Mouse (Mus musculus) layer of hippocampus, adult 2 months (tissue): ENCODE measurements at regions not wholly inside any gene's neighbourhood (a gene's known extent, or its start where the extent isn't known, plus 50 kb on each side); places are given as distances from the start of the nearest gene placed in this dataset.

Experiments used
- DNase-seq, 2 experiments: peaks; one replicate each; pipeline ENCODE4 v3.0.0; 2022; ENCODE audit warnings: low spot score in 2 of 2
- H3K27ac ChIP-seq: fragments of 200-600 bp; 2 replicates; pipeline ENCODE4 v1.8.1; 2022
- H3K4me3 ChIP-seq: fragments of 200-600 bp; 2 replicates; pipeline ENCODE4 v1.8.1; 2022; ENCODE audit warnings: mild to moderate bottlenecking
- CTCF ChIP-seq: fragments of 200-600 bp; conservative IDR thresholded peaks from 2 replicates; pipeline ENCODE4 v1.8.1; 2022; ENCODE audit warnings: antibody characterized with exemption, mild to moderate bottlenecking, moderate library complexity

DNA sequence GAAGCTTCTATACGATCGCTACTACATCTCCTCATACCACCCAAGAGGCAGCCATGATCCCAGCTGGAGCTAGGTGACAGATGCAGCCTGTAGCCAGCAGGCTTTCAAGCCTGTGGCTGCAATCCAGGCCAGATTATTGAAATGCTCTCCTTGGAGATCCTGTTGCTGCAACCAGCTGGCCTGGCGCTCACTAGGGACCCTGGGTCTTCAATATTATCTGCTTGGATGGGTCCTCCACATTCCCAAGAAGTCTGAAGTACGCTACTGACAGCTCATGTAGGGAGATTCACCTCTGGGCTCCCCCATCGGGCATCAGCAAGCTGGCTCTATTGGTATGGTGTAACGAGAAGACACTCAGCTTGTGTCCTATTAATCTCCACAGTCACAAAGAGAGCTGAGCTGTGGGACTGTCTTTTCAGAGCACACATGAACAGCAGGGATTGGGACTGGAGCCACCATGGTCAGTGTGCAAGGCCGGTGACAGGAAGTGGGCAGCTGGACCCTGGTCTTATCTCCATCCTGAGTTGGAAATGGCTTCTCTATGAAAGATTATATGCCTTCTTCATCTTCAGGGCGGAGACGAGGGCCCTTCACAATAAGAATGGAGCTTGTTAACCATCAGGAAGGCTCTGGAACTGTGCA, 93.6 kb upstream of the Neo1 start:
- Histone ChIP-seq H3K4me3 (no peak overlapping the region), H3K27ac (no peak overlapping the region)
- no peak for DNase-seq
- TF ChIP-seq CTCF, result no peak

DNA sequence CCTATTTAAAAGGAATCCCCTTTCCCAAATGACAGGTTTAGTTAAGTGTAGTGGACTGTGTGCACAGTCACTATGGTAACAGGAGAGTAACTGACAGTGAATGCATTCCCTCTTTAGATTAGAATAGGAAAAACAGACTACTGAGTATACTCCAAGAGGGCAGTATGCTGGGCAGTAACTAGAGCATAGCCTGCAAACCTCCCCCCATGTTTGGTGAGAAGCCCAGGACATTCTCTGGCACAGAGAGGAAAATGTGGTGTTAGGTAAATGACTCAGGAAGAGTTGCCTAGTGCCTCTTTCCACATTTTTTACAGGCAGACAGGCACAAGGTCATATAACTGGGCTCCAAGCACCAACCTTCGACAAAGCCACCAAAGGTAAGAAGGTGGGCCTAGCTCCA, 93.0 kb upstream of the Neo1 start:
- no peak overlapping the region for H3K4me3 ChIP-seq
- TF ChIP-seq CTCF, result no peak
- DNase-seq, result no peak
- H3K27ac ChIP-seq, result no peak overlapping the region

DNA sequence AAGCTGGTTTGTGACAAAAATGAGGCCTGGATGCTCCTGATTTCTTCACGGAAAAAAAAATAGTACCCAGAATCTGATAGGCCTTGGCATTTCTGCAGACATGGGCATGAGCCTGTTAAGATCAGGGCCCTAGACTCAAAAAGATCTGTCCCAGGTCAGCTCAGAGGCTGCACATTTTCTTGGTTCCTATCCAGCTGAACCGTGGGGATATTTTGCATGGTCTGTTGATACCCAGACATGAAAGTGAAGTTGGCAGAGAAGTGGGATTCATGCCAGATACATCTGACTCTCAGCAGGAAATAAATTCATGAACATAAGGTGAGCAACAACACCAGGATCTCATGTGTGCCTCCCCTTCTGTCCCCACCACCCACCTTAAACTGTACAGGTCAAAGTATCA, 91.8 kb upstream of the Neo1 start:
- Histone ChIP-seq H3K27ac (no peak overlapping the region), H3K4me3 (no peak overlapping the region)
- no peak for DNase-seq
- TF ChIP-seq CTCF, result no peak

DNA sequence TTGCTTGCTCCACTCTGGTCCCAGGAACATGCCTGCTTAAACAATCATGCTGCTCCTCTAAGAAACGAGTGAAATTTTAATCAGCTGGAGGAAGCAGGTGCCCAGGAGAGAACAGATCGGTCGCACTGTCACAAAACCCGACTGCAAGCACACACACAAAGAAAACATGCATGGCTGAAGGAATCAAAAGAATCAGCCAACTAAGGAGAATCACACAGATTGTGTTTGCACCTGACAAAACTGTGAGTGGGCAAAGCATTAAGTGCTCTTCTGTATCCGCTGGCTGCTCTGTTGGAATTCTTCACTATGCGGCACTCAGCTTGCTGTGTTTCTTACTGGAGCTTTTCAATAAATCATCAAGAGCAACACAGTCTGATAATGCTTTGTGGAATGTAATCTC, 89.6 kb upstream of the Neo1 start:
- DNase-seq, result no peak
- H3K27ac ChIP-seq, result no peak overlapping the region
- TF ChIP-seq CTCF, result no peak
- no peak overlapping the region for H3K4me3 ChIP-seq

DNA sequence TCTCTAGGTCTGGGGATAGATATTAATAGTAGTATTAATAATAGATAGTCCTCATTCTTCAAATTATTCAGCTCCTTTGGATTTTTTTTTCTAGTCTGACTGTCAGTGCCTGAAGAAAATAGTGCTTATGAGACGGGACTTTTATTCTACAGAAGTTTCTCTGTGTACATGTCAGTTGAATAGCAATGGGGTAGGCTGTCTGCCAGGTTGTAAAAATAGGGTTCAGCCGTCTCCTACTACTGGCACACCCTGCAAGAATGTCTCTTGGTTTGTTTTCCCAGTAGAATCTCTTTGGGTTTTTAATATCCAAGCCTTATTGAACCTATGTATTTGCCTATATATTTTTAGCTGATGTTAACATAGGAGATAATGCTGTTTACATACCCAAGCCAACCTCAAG, 80.3 kb upstream of the Neo1 start:
- no peak for DNase-seq
- Histone ChIP-seq H3K27ac (no peak overlapping the region), H3K4me3 (no peak overlapping the region)
- TF ChIP-seq CTCF, result no peak

DNA sequence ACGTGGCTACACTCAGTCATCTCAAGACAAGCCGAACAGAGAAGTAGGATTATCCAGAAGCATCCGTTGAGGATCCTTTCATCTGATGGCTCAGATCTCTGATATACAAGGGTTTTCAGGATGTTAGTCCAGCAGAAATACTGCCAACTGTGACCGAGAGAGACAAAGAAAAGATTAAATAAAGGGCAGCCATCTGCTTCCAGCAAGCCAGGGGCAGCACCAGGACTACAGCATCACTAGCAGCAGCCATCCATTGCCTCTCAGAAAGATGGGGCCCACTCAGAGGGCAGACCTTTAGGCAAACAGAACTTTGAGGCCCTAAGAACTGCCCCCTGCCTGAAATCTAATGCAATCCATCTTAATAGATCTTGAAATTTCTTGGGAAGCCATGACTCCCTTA, 77.6 kb upstream of the Neo1 start:
- H3K27ac ChIP-seq, result no peak overlapping the region
- no peak overlapping the region for H3K4me3 ChIP-seq
- no peak for TF ChIP-seq CTCF
- DNase-seq, result no peak

DNA sequence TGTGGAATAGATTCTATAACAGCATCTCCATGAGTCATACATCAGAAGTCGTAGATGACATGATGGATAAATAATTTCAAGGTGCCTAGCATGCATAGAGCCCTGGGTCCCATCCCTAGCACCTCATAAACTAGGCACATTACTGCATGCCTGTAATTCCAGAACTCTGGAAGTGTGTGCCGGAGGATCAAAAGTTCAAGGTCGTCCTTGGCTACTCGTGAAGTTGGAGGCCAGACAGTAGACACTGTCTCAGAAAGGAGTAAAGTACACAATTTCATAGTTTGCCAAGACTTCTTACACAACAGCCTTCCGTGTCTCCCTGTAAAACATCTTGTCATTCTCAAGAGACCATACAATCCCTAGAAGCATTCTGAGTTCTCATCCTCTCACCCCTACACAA, 63.5 kb upstream of the Neo1 start:
- no peak for DNase-seq
- H3K27ac ChIP-seq, result no peak overlapping the region
- TF ChIP-seq CTCF, result no peak
- H3K4me3 ChIP-seq, result no peak overlapping the region

DNA sequence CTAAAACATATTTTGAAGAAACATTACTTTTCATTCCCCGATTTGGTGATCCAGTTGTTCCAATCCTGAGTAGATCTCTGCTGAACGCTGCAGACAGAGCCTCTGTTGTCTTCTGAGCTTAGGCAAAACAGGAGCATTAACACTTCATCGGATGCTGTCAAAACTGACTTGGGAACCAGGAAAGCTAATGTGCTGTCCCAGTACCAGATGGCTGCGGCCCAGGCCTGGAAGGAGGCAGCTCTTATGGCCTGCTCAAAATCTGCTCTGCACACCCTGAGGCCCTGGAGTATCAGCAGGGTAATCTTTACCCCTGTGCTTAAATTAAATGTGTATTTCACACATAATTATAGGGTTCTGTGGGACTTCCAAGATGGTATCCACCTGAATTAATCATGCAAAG, 61.3 kb upstream of the Neo1 start:
- Histone ChIP-seq H3K4me3 (no peak overlapping the region), H3K27ac (peak overlapping the region; percentile 82)
- peak in 1 of 2 experiments; percentile 18 for DNase-seq
- no peak for TF ChIP-seq CTCF

DNA sequence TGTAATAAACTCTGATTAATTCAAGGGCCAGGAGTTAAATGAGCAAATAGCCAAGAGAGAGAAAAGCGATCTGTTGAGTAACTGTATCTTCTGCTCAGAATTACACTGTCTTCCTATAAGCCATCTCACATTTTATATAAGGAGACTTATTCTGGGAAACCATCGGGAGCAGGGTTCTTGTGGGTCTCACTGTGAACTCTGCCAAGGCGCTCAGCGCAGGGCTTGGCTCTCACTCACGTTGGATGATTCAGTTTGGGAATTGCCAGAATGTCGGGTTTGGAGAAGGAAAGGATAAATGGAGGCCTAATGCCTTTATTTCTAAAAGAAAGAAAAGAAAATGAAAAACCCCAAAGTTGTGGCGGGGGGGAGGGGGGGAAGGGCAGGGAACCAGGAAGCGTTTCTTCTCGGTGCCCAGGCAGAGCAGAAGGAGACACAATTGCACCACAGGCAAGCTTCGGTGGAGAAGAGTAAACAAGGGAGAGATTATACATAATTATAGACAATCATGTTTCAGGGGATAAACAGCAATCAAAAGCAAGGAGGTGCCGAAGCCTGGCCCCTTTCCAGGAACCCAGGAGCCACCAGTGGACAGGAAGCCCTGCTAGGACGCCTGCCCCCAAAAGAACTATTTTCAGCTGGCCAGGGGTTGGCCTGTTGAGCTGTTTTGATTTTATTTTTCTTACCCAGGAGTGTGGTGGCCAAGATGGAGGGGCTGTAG, 60.5 kb upstream of the Neo1 start:
- H3K27ac ChIP-seq, result peak overlapping the region; percentile 82
- H3K4me3 ChIP-seq, result no peak overlapping the region
- no peak for TF ChIP-seq CTCF
- peak; percentile 29 to 30 for DNase-seq

DNA sequence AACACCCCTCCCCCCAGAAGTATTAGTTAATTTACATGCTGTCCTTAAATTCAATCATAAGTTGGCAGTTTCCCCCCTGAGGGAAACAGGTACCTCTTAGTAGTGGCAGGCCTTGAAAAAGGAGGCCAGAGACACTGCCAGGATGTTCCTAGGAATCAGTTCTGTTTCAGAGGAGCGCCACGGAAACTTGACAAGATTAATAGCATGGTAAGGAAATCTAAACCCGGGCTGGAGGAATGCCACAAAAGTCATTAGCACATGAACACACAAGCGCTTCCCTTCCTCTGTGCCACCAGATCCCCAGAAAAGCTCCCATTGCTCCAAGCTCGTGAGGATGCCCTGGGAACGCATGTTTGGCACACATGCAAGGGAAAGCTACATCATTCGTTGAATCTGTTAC, 59.4 kb upstream of the Neo1 start:
- Histone ChIP-seq H3K4me3 (no peak overlapping the region), H3K27ac (no peak overlapping the region)
- no peak for DNase-seq
- no peak for TF ChIP-seq CTCF

DNA sequence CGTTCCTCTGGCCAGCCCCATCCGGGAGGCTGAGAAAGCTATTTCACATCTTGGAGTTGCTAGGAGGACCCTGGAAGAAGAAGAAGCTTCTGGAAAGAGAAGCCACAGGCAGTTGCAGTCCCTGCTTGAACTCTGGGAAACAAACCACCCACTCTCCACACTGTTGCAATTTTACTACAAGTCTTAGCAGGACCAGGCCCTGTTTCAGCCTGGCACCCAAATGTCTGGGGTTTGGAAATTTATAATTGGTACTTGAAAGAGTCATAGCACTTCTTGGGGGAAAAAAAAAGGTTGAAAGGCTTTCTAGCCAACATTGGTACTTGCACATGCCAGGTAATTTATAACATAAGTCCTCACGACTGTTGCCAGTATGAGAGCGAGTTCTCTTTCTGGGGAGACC, 57.9 kb upstream of the Neo1 start:
- Histone ChIP-seq H3K4me3 (no peak overlapping the region), H3K27ac (no peak overlapping the region)
- no peak for DNase-seq
- TF ChIP-seq CTCF, result no peak

DNA sequence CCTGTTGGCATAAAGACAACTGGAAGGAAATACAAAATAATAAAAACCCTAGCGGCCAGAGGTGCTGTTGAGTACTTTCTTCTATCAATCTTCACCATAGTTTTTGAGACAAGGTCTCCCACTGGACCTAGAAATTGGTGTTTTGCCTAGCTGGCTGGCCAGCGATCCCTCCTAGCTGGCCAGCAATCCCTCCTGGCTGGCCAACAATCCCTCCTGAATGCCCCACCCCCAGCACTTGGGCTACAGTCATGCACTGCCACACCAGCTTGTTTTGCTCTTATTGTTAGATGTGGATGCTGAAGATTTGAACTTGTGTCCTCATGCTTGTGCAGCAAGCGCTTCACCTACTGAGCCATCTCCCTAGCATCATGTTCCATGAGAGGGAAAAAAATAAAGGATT, 54.9 kb upstream of the Neo1 start:
- no peak for DNase-seq
- H3K4me3 ChIP-seq, result no peak overlapping the region
- no peak for TF ChIP-seq CTCF
- no peak overlapping the region for H3K27ac ChIP-seq

DNA sequence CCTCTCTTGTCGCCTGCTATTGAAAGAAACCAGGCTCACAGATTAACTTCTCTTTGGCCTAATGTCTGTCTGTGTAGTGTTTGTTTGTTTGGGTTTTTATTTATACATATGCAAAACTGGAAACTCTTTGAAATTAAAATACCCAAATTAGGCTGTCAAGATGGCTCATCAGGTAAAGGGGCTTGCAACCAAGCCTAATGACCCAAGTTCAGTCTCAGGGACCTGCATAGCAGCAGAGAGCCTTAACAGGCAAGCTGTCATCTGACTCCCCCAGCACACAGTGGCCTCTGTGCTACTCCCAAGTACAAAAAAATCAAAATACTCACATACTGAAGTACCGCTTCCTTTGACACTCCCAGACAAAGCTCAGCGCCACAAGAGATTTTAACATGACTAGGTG, 51.5 kb upstream of the Neo1 start:
- no peak for DNase-seq
- no peak for TF ChIP-seq CTCF
- H3K27ac ChIP-seq, result no peak overlapping the region
- no peak overlapping the region for H3K4me3 ChIP-seq

DNA sequence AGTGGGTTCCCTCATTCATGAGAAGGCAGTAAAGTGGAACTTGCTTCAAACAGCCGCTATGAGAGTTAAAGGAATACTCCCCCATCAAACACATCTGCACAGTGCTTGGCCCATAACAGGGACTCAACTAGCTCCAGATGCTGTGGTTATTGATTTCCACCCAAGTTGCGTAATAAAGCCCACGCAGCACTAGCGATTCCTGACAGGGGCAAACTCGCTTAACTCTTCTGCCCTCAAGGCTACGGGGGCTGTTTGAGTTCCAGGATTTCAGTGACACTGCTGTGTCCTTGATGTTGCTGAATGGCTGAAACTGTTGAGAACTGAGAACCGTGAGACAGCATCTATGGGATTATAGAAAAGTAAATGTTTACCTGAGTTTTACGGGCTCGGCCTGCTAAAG, 50.9 kb upstream of the Neo1 start:
- H3K4me3 ChIP-seq, result no peak overlapping the region
- no peak for TF ChIP-seq CTCF
- no peak for DNase-seq
- H3K27ac ChIP-seq, result no peak overlapping the region
